Mouse (Mus musculus) MEL (cell line): ENCODE measurements around the gene Fcrlb. TPM values are rescaled to one million over a fixed set of nuclear protein-coding genes. Genes with fewer than 3 reads are reported as not detected.

ENCODE experiments used
- DNase-seq: peaks from one replicate; pipeline ENCODE4 v3.0.0; 2011; ENCODE audit warnings: low read depth, low spot score
- H3K27ac ChIP-seq: 2 replicates; pipeline ENCODE4 v1.5.1; 2012; ENCODE audit warnings: low read depth, mild to moderate bottlenecking, control low read depth, low read length, moderate library complexity; ENCODE audit not compliant: control insufficient read depth
- H3K27me3 ChIP-seq, 2 experiments: fragments of 150-350 bp in 1 of 2; sonication (generic) in 1 of 2; 2 replicates each; pipeline ENCODE4 v1.6.1; 2012; ENCODE audit warnings: low read length in 2 of 2, mild to moderate bottlenecking in 2 of 2, improper control_type of control experiment in 1 of 2, moderate library complexity in 1 of 2; ENCODE audit not compliant: insufficient read depth in 2 of 2, control insufficient read depth in 1 of 2
- H3K36me3 ChIP-seq, 2 experiments: 2 replicates each; pipeline ENCODE4 v1.6.1; 2012 to 2014; ENCODE audit warnings: low read length in 2 of 2, improper control_type of control experiment in 1 of 2, inconsistent platforms in 1 of 2, mild to moderate bottlenecking in 1 of 2; ENCODE audit not compliant: insufficient read depth in 2 of 2, control insufficient read depth in 1 of 2
- H3K4me1 ChIP-seq, 2 experiments: fragments of 150-350 bp in 1 of 2; sonication (generic) in 1 of 2; 2 replicates each; pipeline ENCODE4 v1.6.1; 2012; ENCODE audit warnings: low read length in 2 of 2, improper control_type of control experiment in 1 of 2, mild to moderate bottlenecking in 1 of 2; ENCODE audit not compliant: insufficient read depth in 2 of 2, control insufficient read depth in 1 of 2
- H3K4me3 ChIP-seq, 2 experiments: fragments of 150-350 bp in 1 of 2; sonication (generic) in 1 of 2; 2 replicates each; pipeline ENCODE4 v1.5.1; 2012; ENCODE audit warnings: low read depth in 2 of 2, low read length in 2 of 2, mild to moderate bottlenecking in 2 of 2, moderate library complexity in 2 of 2, control low read depth in 1 of 2, improper control_type of control experiment in 1 of 2; ENCODE audit not compliant: control insufficient read depth in 1 of 2, insufficient read depth in 1 of 2
- H3K79me2 ChIP-seq: 2 replicates; pipeline ENCODE4 v1.6.1; 2012; ENCODE audit warnings: mild to moderate bottlenecking, low read length, moderate library complexity; ENCODE audit not compliant: control insufficient read depth, poor library complexity, insufficient read depth
- H3K9ac ChIP-seq: 2 replicates; pipeline ENCODE4 v1.6.1; 2012; ENCODE audit warnings: low read depth, mild to moderate bottlenecking, control low read depth, low read length, moderate library complexity; ENCODE audit not compliant: control insufficient read depth, poor library complexity, severe bottlenecking
- H3K9me3 ChIP-seq: fragments of 150-350 bp; sonication (generic); replicated peaks from 2 replicates; pipeline ENCODE4 v1.6.1; 2012; ENCODE audit warnings: mild to moderate bottlenecking, low read length, improper control_type of control experiment, moderate library complexity; ENCODE audit not compliant: insufficient read depth
- BHLHE40 ChIP-seq: IDR thresholded peaks from 2 replicates; pipeline ENCODE4 v1.6.1; 2012; ENCODE audit warnings: low read depth, mild to moderate bottlenecking, inconsistent platforms, low read length, improper control_type of control experiment, borderline replicate concordance
- CTCF ChIP-seq, 3 experiments: IDR thresholded peaks in 2 of 3; conservative IDR thresholded peaks in 1 of 3; 2 replicates each; pipeline ENCODE4 v1.5.1; 2011 to 2012; ENCODE audit warnings: low read length in 3 of 3, low read depth in 2 of 3, mild to moderate bottlenecking in 2 of 3, improper control_type of control experiment in 1 of 3, inconsistent platforms in 1 of 3, mixed read lengths in 1 of 3, moderate library complexity in 1 of 3; ENCODE audit not compliant: control insufficient read depth in 1 of 3, insufficient read depth in 1 of 3, poor library complexity in 1 of 3, severe bottlenecking in 1 of 3
- EP300 ChIP-seq, 2 experiments: IDR thresholded peaks; 2 replicates each; pipeline ENCODE4 v1.6.1; 2011; ENCODE audit warnings: improper control_type of control experiment in 2 of 2, low read length in 2 of 2, low read depth in 1 of 2, mild to moderate bottlenecking in 1 of 2
- GABPA ChIP-seq: IDR thresholded peaks from 2 replicates; pipeline ENCODE4 v1.6.1; 2012; ENCODE audit warnings: low read depth, mild to moderate bottlenecking, inconsistent platforms, low read length, improper control_type of control experiment, moderate library complexity
- HCFC1 ChIP-seq: IDR thresholded peaks from 2 replicates; pipeline ENCODE4 v1.6.1; 2012; ENCODE audit warnings: low read depth, mild to moderate bottlenecking, inconsistent platforms, low read length, improper control_type of control experiment, moderate library complexity
- JUND ChIP-seq: IDR thresholded peaks from 2 replicates; pipeline ENCODE4 v1.6.1; 2011; ENCODE audit warnings: low read depth, mild to moderate bottlenecking, improper control_type of control experiment, low read length
- KAT2A ChIP-seq: conservative IDR thresholded peaks from 2 replicates; pipeline ENCODE4 v1.6.1; 2012; ENCODE audit warnings: low read depth, low read length, improper control_type of control experiment, inconsistent platforms
- MAFK ChIP-seq: IDR thresholded peaks from 2 replicates; pipeline ENCODE4 v1.6.1; 2011; ENCODE audit warnings: low read depth, mild to moderate bottlenecking, low read length, improper control_type of control experiment, borderline replicate concordance
- MAX ChIP-seq: IDR thresholded peaks from 2 replicates; pipeline ENCODE4 v1.6.1; 2011; ENCODE audit warnings: low read length, improper control_type of control experiment
- MYB ChIP-seq: IDR thresholded peaks from 2 replicates; pipeline ENCODE4 v1.6.1; 2011; ENCODE audit warnings: mild to moderate bottlenecking, low read depth, low read length, improper control_type of control experiment
- POLR2AphosphoS5 ChIP-seq: IDR thresholded peaks from 2 replicates; pipeline ENCODE4 v1.6.1; 2012; ENCODE audit warnings: low read depth, borderline replicate concordance, mild to moderate bottlenecking, inconsistent platforms, low read length, moderate library complexity, mixed read lengths
- SIN3A ChIP-seq: IDR thresholded peaks from 2 replicates; pipeline ENCODE4 v1.6.1; 2012; ENCODE audit warnings: low read length, improper control_type of control experiment, inconsistent platforms
- TAL1 ChIP-seq: IDR thresholded peaks from 2 replicates; pipeline ENCODE4 v1.6.1; 2012; ENCODE audit warnings: mild to moderate bottlenecking, inconsistent platforms, low read length, moderate library complexity, mixed read lengths
- TBP ChIP-seq: IDR thresholded peaks from 2 replicates; pipeline ENCODE4 v1.8.0; 2011; ENCODE audit warnings: low read depth, low read length, improper control_type of control experiment
- USF1 ChIP-seq: IDR thresholded peaks from 2 replicates; pipeline ENCODE4 v1.6.1; 2014; ENCODE audit warnings: low read depth, mild to moderate bottlenecking, inconsistent platforms, low read length, improper control_type of control experiment, moderate library complexity
- USF2 ChIP-seq, 2 experiments: IDR thresholded peaks; 2 replicates each; pipeline ENCODE4 v1.6.1; 2011 to 2012; ENCODE audit warnings: improper control_type of control experiment in 2 of 2, low read length in 2 of 2, borderline replicate concordance in 1 of 2, inconsistent platforms in 1 of 2, low read depth in 1 of 2, mild to moderate bottlenecking in 1 of 2; ENCODE audit not compliant: insufficient read depth in 1 of 2
- ZKSCAN1 ChIP-seq: IDR thresholded peaks from 2 replicates; pipeline ENCODE4 v1.6.1; 2012; ENCODE audit warnings: low read depth, mild to moderate bottlenecking, inconsistent platforms, low read length, improper control_type of control experiment, moderate library complexity
- ZNF384 ChIP-seq: IDR thresholded peaks from 2 replicates; pipeline ENCODE4 v1.6.1; 2012; ENCODE audit warnings: low read depth, mild to moderate bottlenecking, inconsistent platforms, low read length, improper control_type of control experiment
- polyA plus RNA-seq, 2 experiments: library from polyadenylated mRNA; stranded (reverse) in 1 of 2; unstranded in 1 of 2; fragments of >175 nt in 1 of 2; fragments of >200 nt in 1 of 2; gene quantifications; 2 replicates each; pipeline versions ENCODE4 v1.2.1 to v1.2.4; 2012; ENCODE audit warnings: low replicate concordance in 2 of 2, low read depth in 1 of 2; ENCODE audit not compliant: insufficient read length in 2 of 2, insufficient read depth in 1 of 2, missing spikeins in 1 of 2
- total RNA-seq: library from RNA; depleted of rRNA; stranded (reverse); fragments of 300-350 nt; gene quantifications from 2 replicates; pipeline ENCODE4 v1.2.3, GENCODE M21; 2012

Fcrlb gene
- total and polyA plus RNA-seq, 3 experiments: not detected

DNA sequence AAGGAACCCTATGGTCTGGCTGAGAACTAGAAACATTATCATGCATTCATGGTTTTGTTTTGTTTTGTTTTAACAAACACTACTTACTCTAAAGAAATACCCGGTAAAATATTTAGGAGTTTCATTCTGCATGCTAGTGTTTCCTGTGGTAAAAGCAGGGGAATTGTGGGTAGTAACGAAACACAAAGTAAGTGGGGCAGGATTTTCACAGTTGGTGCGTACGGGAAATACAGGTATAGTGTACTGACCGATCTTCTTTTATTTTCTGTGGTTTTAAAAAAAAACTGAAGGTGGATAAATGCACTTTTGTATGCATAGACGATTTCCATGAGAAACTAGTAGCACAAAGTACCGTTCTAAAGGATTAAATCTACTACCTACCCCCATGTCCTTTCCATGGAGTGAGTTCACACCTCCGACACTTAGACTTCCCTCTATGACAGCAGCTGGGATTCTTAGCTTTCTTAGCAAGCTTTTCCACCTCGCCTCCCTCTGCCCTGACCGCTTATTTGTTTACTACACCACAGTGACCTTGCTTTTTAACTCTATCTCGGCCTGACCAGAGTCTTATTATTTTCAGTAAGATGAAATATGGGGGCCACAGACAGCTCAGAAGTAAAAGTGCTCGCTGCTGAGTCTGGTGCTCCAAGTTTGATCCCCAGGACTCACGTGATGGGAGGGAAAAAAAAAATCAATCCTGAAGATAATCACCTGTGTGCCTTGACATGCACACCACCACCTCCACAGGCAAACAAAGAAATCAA lies 50.9 kb downstream of the Fcrlb start:
- peak overlapping the region; percentile 54 for H3K9ac ChIP-seq
- H3K9me3 ChIP-seq: no peaks in the 10 kb centered on the region
- H3K4me3 ChIP-seq: peak overlapping the region; percentile 42 to 52
- H3K36me3 ChIP-seq: peaks cover 0 to 60% of the 10 kb centered on the region in 2 experiments; a peak in 2 of 4 replicates
- TF ChIP-seq HCFC1 (no peak), KAT2A (no peak), ZKSCAN1 (no peak), ZNF384 (no peak), BHLHE40 (peak; percentile 80)
- peaks cover 9 to 29% of the 10 kb centered on the region in 2 experiments for H3K4me1 ChIP-seq
- H3K27me3 ChIP-seq: no peaks in the 10 kb centered on the region
- H3K27ac ChIP-seq: peak overlapping the region; percentile 82
- peaks cover 50% of the 10 kb centered on the region for H3K79me2 ChIP-seq
- peak; percentile 7 for DNase-seq

DNA sequence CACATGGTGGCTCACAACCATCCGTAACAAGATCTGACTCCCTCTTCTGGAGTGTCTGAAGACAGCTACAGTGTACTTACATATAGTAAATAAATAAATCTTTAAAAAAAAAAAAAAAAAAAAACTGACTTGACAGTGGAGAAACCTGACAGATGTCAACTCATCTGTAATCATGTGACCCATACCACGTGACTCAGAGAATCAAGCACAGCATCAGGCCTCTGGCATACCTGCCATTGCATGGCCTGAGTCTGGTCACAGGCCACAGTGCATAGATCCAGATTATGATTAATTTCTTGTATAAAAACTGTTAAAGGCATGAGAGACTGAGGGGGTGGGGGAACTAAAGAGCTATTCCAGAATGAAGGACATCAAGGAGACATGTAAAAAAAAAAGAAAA lies 53.9 kb downstream of the Fcrlb start:
- Histone ChIP-seq H3K4me3 (no peak overlapping the region), H3K79me2 (peaks cover 36% of the 10 kb centered on the region), H3K4me1 (peaks cover 16 to 40% of the 10 kb centered on the region in 2 experiments)

DNA sequence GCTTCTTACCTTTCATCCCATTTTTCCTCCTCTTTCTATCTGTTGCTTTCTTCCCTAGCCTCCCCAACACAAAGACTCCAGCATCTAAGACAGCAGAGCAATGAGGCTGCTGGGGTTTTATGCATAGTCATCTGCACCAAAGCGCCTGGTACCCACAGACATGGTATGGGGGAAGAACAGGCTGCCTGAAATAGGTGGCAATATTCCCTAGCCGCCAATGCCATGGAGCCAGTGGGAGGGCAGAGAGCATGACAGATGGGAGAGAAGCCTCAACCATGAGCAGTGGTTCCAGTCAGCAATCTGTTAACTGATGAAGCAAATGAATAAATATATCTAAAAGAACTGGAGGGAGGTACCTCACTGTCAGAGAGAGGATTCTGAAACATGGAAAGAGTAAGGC lies 55.4 kb downstream of the Fcrlb start:
- H3K4me1 ChIP-seq: peaks cover 16 to 34% of the 10 kb centered on the region in 2 experiments
- no peak overlapping the region for H3K27ac ChIP-seq
- peaks cover 33% of the 10 kb centered on the region for H3K79me2 ChIP-seq
- H3K4me3 ChIP-seq: no peak overlapping the region
- H3K27me3 ChIP-seq: no peaks in the 10 kb centered on the region
- DNase-seq: no peak
- TF ChIP-seq ZKSCAN1 (no peak), TBP (no peak), GABPA (no peak), SIN3A (no peak), TAL1 (no peak), HCFC1 (no peak), CTCF (IDR thresholded peaks at IDR 0.05 in 2 of 3, conservative IDR thresholded peaks at IDR 0.05 in 1 of 3; ENCODE audit: control insufficient read depth in 1 of 3, insufficient read depth in 1 of 3, low read depth in 2 of 3, low read length in 3 of 3, poor library complexity in 1 of 3, severe bottlenecking in 1 of 3) (no peak), POLR2AphosphoS5 (no peak), BHLHE40 (no peak), MAX (no peak), JUND (no peak), EP300 (IDR thresholded peaks at IDR 0.05; ENCODE audit: low read depth in 1 of 2, low read length in 2 of 2) (no peak), MAFK (no peak)
- no peak overlapping the region for H3K9ac ChIP-seq
- H3K36me3 ChIP-seq: peaks cover 0 to 65% of the 10 kb centered on the region in 2 experiments; a peak in 2 of 4 replicates
- H3K9me3 ChIP-seq: no peaks in the 10 kb centered on the region

More for the DNA sequence above, 53.9 kb downstream of the Fcrlb start:
- Histone ChIP-seq H3K36me3 (peaks cover 0 to 68% of the 10 kb centered on the region in 2 experiments; a peak in 2 of 4 replicates), H3K27me3 (no peaks in the 10 kb centered on the region), H3K9me3 (no peaks in the 10 kb centered on the region)
- DNase-seq: no peak
- TF ChIP-seq MYB (no peak), USF2 (IDR thresholded peaks at IDR 0.05; ENCODE audit: borderline replicate concordance in 1 of 2, insufficient read depth in 1 of 2, low read depth in 1 of 2, low read length in 2 of 2) (peak in 1 of 2 experiments; percentile 48; a peak in 1 of 4 replicates), USF1 (peak; percentile 67)
- TF ChIP-seq, all 39 proteins: peak for 2
- no peak overlapping the region for H3K27ac ChIP-seq
- H3K9ac ChIP-seq: no peak overlapping the region
